Mouse (Mus musculus) brain, embryonic 14.5 days (tissue): ENCODE measurements around the gene Slc9a3. TPM values are rescaled to one million over a fixed set of nuclear protein-coding genes. Genes with fewer than 3 reads are reported as not detected.
A peak's percentile ranks its signal among the peaks of the same experiment; 100 is the strongest.

ENCODE experiments used
- DNase-seq: peaks from one replicate; pipeline ENCODE4 v3.0.0-alpha.2; 2011; ENCODE audit warnings: low read depth
- CTCF ChIP-seq: fragments of 200-500 bp; IDR thresholded peaks from 2 replicates; pipeline ENCODE4 v1.5.1; 2012; ENCODE audit warnings: inconsistent platforms, mild to moderate bottlenecking, moderate library complexity, borderline replicate concordance; ENCODE audit not compliant: insufficient read depth, insufficient read length; ENCODE audit errors: extremely low read depth
- POLR2A ChIP-seq: fragments of 200-500 bp; IDR thresholded peaks from 2 replicates; pipeline ENCODE4 v1.6.1; 2012; ENCODE audit warnings: mild to moderate bottlenecking, inconsistent platforms, borderline replicate concordance; ENCODE audit not compliant: poor library complexity, insufficient read depth, insufficient read length, severe bottlenecking; ENCODE audit errors: extremely low read depth
- polyA plus RNA-seq: library from polyadenylated mRNA; depleted of rRNA; stranded (reverse); fragments of >200 nt; gene quantifications from 2 replicates; pipeline ENCODE4 v1.2.3, GENCODE M21; 2012

The Slc9a3 gene
- polyA plus RNA-seq, 1 experiment: 0.04 TPM

- peak; percentile 0 for DNase-seq
- TF ChIP-seq CTCF (no peak), POLR2A (no peak)
These were observed 8.7 kb upstream of the Slc9a3 start for GRCm38 (mm10) chr13:74112593-74112992.

- DNase-seq: peak; percentile 17
- TF ChIP-seq POLR2A (no peak), CTCF (no peak)
These were observed 7.5 kb upstream of the Slc9a3 start for GRCm38 (mm10) chr13:74113626-74114191.

- TF ChIP-seq CTCF: no peak
- TF ChIP-seq POLR2A: no peak
- DNase-seq: no peak
These were observed 606 bp downstream of the Slc9a3 start for GRCm38 (mm10) chr13:74121795-74122330.

- DNase-seq: no peak
- TF ChIP-seq POLR2A: no peak
- TF ChIP-seq CTCF: no peak
These were observed 1.4 kb downstream of the Slc9a3 start for GRCm38 (mm10) chr13:74122632-74123031.

- TF ChIP-seq POLR2A (no peak), CTCF (no peak)
- no peak for DNase-seq
These were observed 6.3 kb downstream of the Slc9a3 start for GRCm38 (mm10) chr13:74127571-74127970.

GRCm38 (mm10) chr13:74129909-74130308 lies 8.7 kb downstream of the Slc9a3 start:
- no peak for DNase-seq
- no peak for TF ChIP-seq CTCF
- TF ChIP-seq POLR2A: no peak

GRCm38 (mm10) chr13:74138906-74139647 lies 17.8 kb downstream of the Slc9a3 start:
- TF ChIP-seq CTCF: no peak
- no peak for TF ChIP-seq POLR2A
- no peak for DNase-seq

- DNase-seq: no peak
- no peak for TF ChIP-seq CTCF
- no peak for TF ChIP-seq POLR2A
These were observed 19.5 kb downstream of the Slc9a3 start for GRCm38 (mm10) chr13:74140793-74141192.

GRCm38 (mm10) chr13:74143282-74143681 lies 22.0 kb downstream of the Slc9a3 start:
- TF ChIP-seq CTCF (no peak), POLR2A (no peak)
- no peak for DNase-seq

GRCm38 (mm10) chr13:74144120-74144884 lies 23.0 kb downstream of the Slc9a3 start:
- TF ChIP-seq POLR2A (no peak), CTCF (no peak)
- no peak for DNase-seq

- DNase-seq: peak; percentile 31
- TF ChIP-seq CTCF (no peak), POLR2A (no peak)
These were observed 24.8 kb downstream of the Slc9a3 start for GRCm38 (mm10) chr13:74145983-74146622.

- no peak for TF ChIP-seq CTCF
- no peak for TF ChIP-seq POLR2A
- no peak for DNase-seq
These were observed 26.1 kb downstream of the Slc9a3 start for GRCm38 (mm10) chr13:74147327-74147726.
